Mouse (Mus musculus) cerebellum, adult 2 months (tissue): ENCODE results near the gene Rtn4r. TPM values are rescaled to one million over a fixed set of nuclear protein-coding genes. Genes with fewer than 3 reads are reported as not detected.
"Not testable (repeated sequence)": the region's sequence is repeated elsewhere in the genome, so short reads cannot be mapped to it uniquely, and the experiment has no call there.

Experiments
- DNase-seq, 2 experiments: peaks; one replicate each; pipeline ENCODE4 v3.0.0; 2021
- H3K27ac ChIP-seq: fragments of 200-500 bp; 2 replicates; pipeline ENCODE4 v1.5.1; 2012; ENCODE audit warnings: low read length, control low read depth, inconsistent platforms; ENCODE audit not compliant: insufficient read depth
- H3K27me3 ChIP-seq: fragments of 200-500 bp; 2 replicates; pipeline ENCODE4 v1.6.1; 2012; ENCODE audit warnings: inconsistent platforms, mild to moderate bottlenecking, low read length, moderate library complexity; ENCODE audit not compliant: control insufficient read depth, insufficient read depth
- H3K4me1 ChIP-seq: fragments of 200-500 bp; 2 replicates; pipeline ENCODE4 v1.6.1; 2011; ENCODE audit warnings: low read length; ENCODE audit not compliant: control insufficient read depth, insufficient read depth
- H3K4me3 ChIP-seq: fragments of 200-500 bp; replicated peaks from 2 replicates; pipeline ENCODE3; 2011; ENCODE audit warnings: mild to moderate bottlenecking, low read depth, low read length, control low read depth; ENCODE audit not compliant: insufficient read depth
- CTCF ChIP-seq: fragments of 200-500 bp; IDR thresholded peaks from 2 replicates; pipeline ENCODE4 v1.5.1; 2011; ENCODE audit warnings: low read depth, mild to moderate bottlenecking, control low read depth, low read length, moderate library complexity, borderline replicate concordance; ENCODE audit not compliant: insufficient read depth
- POLR2A ChIP-seq: fragments of 200-500 bp; IDR thresholded peaks from 2 replicates; pipeline ENCODE4 v1.6.1; 2011; ENCODE audit warnings: low read length, control low read depth, borderline replicate concordance; ENCODE audit not compliant: insufficient read depth
- WGBS: fragments of 180-500 bp; shearing (Covaris S2); methylation state at CpG from one replicate; pipeline ENCODE4 v1.1.7; 2018; 5-methylcytosine and 5-hydroxymethylcytosine counted together
- polyA plus RNA-seq: library from polyadenylated mRNA; depleted of rRNA; stranded (reverse); fragments of >200 nt; gene quantifications from 2 replicates; pipeline ENCODE4 v1.2.3, GENCODE M21; 2012; rRNA removed

Gene Rtn4r
- polyA plus RNA-seq, 1 experiment, result 82.9 TPM

DNA sequence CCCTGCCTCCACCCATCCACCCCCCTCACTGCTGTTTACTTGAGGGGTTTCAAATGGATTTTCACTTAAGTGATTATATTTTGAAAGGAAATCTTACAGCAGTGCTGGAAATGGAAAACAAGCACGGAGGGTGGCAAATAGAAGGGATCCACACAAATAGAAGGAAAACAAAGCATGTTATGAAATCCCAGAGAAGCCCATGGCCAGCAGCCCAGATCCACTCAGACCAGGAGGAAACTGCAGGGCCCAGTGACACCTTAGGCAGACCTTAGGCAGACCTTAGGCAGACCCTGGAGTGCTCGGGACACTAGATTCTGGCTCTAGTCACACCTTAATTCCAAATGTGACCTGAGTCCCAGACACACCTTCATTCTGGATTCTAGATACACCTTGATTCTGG lies 63.6 kb downstream of the Rtn4r start:
- DNase-seq, result no peak
- H3K27ac ChIP-seq, result no peak overlapping the region
- 81% methylated on average over 2 of the region's 2 CpGs for WGBS
- no peak for TF ChIP-seq POLR2A
- no peak for TF ChIP-seq CTCF
- no peaks in the 10 kb centered on the region for H3K27me3 ChIP-seq
- no peak overlapping the region for H3K4me3 ChIP-seq
- peaks cover 12% of the 10 kb centered on the region for H3K4me1 ChIP-seq

DNA sequence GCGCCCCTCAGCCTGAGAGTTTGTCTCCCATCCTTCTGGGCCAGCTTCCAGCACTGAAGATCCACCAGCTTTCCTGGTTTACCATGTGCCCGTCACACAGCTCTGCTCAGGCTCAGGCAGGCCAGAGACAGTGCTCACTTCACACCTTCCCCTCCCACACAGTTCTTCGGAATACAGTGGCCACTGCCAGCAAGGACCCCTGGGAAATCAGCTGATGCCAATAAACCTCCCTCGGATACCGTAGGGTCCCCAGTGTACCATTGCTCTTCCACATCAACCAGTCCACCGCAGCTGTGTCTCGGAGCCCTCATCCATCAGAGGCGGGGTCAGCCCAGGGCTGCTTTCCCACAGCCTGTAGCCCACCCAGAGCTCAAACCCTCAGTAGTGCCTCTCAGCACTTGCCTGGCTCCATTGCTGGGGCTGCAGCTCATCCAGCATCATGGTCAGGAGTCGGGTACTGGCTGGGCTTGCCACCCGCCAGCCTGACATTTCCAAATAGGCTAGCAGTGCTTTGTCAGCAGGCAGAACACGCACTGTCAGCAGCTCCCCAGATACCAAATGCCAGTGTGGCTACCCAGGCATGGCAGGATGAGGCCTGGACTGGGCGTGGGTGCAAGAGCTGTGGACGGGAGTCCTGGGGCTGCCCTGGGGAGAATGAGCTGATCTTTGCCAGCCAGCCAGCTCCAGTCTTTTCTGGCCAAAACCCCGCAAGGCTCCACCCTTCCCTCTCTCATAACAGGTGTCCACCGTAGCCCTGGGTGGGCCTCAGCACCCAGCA lies 67.0 kb downstream of the Rtn4r start:
- no peak overlapping the region for H3K4me3 ChIP-seq
- H3K27me3 ChIP-seq, result no peaks in the 10 kb centered on the region
- no peak for DNase-seq
- TF ChIP-seq CTCF, result no peak
- TF ChIP-seq POLR2A, result no peak
- 37% methylated on average over 15 of the region's 15 CpGs for WGBS
- peaks cover 12% of the 10 kb centered on the region for H3K4me1 ChIP-seq
- H3K27ac ChIP-seq, result no peak overlapping the region

DNA sequence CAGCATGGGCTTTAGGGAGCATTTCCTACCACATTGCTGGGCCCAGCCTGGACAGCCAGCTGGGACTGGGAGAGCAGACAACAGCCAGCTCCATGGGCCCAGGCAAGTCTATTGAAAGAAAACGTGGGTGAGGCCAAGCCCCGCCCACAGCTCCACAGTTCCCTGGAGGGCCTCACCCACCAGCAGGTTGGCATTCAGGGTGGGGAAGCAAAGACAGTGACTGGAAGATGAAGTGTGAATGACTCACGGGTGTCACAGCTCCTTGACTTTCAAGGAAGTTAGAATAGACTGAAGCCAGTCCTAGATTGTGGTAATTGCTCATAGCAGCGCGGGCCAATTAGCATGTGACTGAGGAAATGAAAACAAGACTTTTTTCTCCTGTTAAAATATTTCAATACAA lies 67.6 kb downstream of the Rtn4r start:
- Histone ChIP-seq H3K4me1 (peaks cover 12% of the 10 kb centered on the region), H3K27me3 (no peaks in the 10 kb centered on the region), H3K4me3 (no peak overlapping the region), H3K27ac (no peak overlapping the region)
- WGBS, result 67% methylated on average over 5 of the region's 5 CpGs
- no peak for DNase-seq
- no peak for TF ChIP-seq CTCF
- TF ChIP-seq POLR2A, result no peak

DNA sequence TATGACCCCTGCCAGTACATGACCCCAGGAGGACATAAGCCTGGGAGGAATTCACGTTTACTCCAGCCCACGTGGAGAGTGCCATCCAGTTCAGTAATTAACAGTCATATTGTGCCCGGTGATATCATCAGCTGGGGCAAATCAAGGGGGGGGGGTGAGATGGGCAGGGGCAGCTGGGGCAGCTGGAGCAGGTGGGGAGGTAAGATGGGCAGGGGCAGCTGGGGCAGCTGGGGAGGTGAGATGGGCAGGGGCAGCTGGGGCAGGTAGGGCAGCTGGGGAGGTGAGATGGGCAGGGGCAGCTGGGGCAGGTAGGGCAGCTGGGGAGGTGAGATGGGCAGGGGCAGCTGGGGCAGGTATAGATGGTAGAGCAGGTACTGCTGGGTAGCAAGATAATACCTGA lies 68.1 kb downstream of the Rtn4r start:
- H3K4me1 ChIP-seq, result peaks cover 12% of the 10 kb centered on the region
- H3K27me3 ChIP-seq, H3K4me3 ChIP-seq, DNase-seq, H3K27ac ChIP-seq: not testable (repeated sequence)
- 43% methylated on average over 3 of the region's 3 CpGs for WGBS

DNA sequence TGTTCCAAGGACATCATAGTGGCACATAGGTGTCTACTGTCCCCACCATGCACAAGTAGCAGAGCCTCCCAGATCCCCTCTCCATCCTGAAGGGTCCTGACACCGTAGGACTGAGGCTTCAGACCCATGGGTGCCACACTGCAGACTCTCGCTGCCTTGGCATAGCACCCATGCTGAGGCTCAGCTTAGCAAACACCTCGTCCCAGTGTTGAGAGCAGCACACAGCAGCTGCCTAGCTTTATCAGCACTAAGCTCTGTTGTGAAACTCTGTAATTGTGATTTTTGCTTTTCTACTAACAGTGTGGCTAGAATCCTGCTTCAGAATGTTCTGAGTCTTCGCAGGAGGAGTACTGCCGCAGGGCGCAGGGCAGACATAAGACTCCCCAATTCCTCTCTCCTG lies 70.4 kb downstream of the Rtn4r start:
- Histone ChIP-seq H3K4me1 (peaks cover 12% of the 10 kb centered on the region), H3K27ac (no peak overlapping the region), H3K4me3 (no peak overlapping the region), H3K27me3 (no peaks in the 10 kb centered on the region)
- 88% methylated on average over 6 of the region's 6 CpGs for WGBS
- DNase-seq, result no peak
- TF ChIP-seq POLR2A, result no peak
- no peak for TF ChIP-seq CTCF

DNA sequence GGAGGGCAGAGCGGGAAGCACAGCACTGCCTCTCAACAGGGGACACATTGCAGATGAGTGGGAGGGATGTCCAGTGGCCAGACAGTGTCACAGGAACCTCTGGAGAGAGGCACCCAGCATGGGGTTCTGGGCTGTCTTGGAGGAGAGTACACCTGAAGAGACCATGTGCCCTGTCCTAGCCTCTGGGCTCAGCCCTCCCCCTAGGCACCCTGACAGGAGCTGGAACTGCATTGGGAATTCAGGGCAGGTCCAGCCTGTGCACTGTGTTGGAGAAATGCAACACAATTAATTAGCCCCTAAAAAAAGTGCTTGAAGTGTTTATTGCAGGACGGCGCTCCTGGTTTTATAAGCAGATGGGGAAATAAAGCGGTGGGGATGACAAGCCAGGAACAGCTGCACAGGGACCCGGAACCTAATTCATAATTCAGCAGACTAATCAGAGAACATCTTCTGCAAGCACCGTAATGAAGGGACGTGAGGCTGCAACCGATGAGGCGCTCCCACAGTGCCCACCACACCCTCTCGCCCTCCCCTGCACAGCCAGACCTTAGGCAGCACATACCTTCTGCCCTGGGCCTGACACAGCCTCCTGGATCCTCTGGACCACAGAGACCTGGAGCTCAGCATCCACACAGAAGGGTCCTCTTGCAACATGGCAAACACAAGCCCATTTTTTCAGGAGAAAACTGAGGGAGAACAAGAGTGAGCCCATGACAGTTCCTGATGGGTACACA lies 71.1 kb downstream of the Rtn4r start:
- 67% methylated on average over 10 of the region's 10 CpGs for WGBS
- no peak for DNase-seq
- H3K4me1 ChIP-seq, result peaks cover 12% of the 10 kb centered on the region
- no peaks in the 10 kb centered on the region for H3K27me3 ChIP-seq
- no peak overlapping the region for H3K4me3 ChIP-seq
- H3K27ac ChIP-seq, result no peak overlapping the region
- TF ChIP-seq POLR2A, result no peak
- TF ChIP-seq CTCF, result no peak

DNA sequence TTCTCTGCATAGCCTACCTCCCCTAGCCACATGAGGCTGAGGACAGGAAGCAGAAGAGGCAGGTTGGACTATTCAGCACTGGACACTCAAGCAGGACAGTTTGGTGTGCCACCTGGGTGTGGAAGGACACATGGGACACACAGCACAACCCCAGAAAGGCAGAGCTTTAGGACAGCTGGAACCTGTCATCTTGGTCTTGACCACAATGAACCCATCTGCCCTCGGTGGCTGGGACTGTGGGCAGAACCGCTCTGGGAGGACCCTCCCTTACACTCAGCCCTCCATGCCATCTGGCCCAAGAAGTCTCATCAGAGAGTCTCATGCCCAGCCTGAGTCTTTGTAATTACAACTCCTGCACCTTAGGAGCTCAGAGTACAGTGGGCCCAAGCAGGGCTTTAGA lies 72.6 kb downstream of the Rtn4r start:
- H3K4me1 ChIP-seq, result peaks cover under 1% of the 10 kb centered on the region; the same call in 1 of the 2 replicates
- no peaks in the 10 kb centered on the region for H3K27me3 ChIP-seq
- TF ChIP-seq POLR2A (no peak), CTCF (no peak)
- H3K4me3 ChIP-seq, result no peak overlapping the region
- H3K27ac ChIP-seq, result no peak overlapping the region
- no peak for DNase-seq
- WGBS, result 40% methylated on average over 2 of the region's 2 CpGs

DNA sequence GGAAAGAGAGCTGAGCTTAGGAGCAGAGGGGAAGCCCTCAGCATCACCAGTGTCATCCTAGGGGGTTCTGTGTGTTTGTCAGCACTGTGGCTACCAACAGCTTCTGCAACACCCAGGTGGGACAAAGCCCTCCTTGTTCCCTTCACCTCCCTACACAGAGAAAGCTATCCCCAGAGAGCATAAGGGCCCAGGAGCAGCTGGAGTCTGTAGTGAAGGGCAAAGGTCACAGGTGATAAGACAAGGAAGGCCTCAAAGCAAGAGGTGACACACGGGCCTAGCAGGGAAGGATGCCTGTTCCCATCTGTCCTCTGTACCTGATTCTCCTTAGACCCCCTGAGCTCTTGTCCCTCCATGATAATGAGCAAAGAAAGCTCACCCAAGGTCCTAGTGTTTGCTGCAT lies 74.2 kb downstream of the Rtn4r start:
- 76% methylated on average over 1 of the region's 1 CpGs for WGBS
- no peak for DNase-seq

More for the DNA sequence above, 74.2 kb downstream of the Rtn4r start:
- Histone ChIP-seq H3K27ac (no peak overlapping the region), H3K4me1 (peaks cover 3% of the 10 kb centered on the region; the same call in 1 of the 2 replicates), H3K4me3 (no peak overlapping the region), H3K27me3 (no peaks in the 10 kb centered on the region)
- no peak for TF ChIP-seq CTCF
- no peak for TF ChIP-seq POLR2A

Other genes starting within 250 kb of the Rtn4r start
- gene Gm20518, start 236.0 kb upstream of the Rtn4r start, polyA plus RNA-seq, result 9.1 and 9.2 TPM in 2 replicates
- gene Tssk1, start 233.4 kb upstream of the Rtn4r start, polyA plus RNA-seq, result 0.08 and 0.11 TPM in 2 replicates
- 145 and 162 TPM in 2 replicates for gene Dgcr2, start 229.1 kb upstream of the Rtn4r start, polyA plus RNA-seq
- not detected in 2 replicates for gene Tssk2, start 229.0 kb upstream of the Rtn4r start, polyA plus RNA-seq
- 41.5 and 41.7 TPM in 2 replicates for gene Ess2, start 216.3 kb upstream of the Rtn4r start, polyA plus RNA-seq
- gene Gsc2, start 212.6 kb upstream of the Rtn4r start, polyA plus RNA-seq, result not detected in 2 replicates
- 64.4 and 76.5 TPM in 2 replicates for gene Slc25a1, start 199.4 kb upstream of the Rtn4r start, polyA plus RNA-seq
- gene Vpreb2, start 147.2 kb upstream of the Rtn4r start, polyA plus RNA-seq, result not detected in 2 replicates
- gene Dgcr6, start 74.8 kb upstream of the Rtn4r start, polyA plus RNA-seq, result 102 and 104 TPM in 2 replicates
- gene Prodh, start 37.4 kb upstream of the Rtn4r start, polyA plus RNA-seq, result 45.1 and 55.8 TPM in 2 replicates
- gene Ccdc188, start 90.2 kb downstream of the Rtn4r start, polyA plus RNA-seq, result not detected in 2 replicates
- gene Zdhhc8, start 107.5 kb downstream of the Rtn4r start, polyA plus RNA-seq, result 74.0 and 85.3 TPM in 2 replicates
- 96.0 and 99.5 TPM in 2 replicates for gene Trmt2a, start 121.0 kb downstream of the Rtn4r start, polyA plus RNA-seq
- gene Ranbp1, start 121.1 kb downstream of the Rtn4r start, polyA plus RNA-seq, result 96.2 and 104 TPM in 2 replicates
- 0.47 TPM in 1 of 2 replicates, not detected in the other for gene Gm49776, start 130.7 kb downstream of the Rtn4r start, polyA plus RNA-seq
- gene Dgcr8, start 161.6 kb downstream of the Rtn4r start, polyA plus RNA-seq, result 56.0 and 57.7 TPM in 2 replicates
- gene Tango2, start 220.5 kb downstream of the Rtn4r start, polyA plus RNA-seq, result 202 and 210 TPM in 2 replicates
- 34.7 and 38.7 TPM in 2 replicates for gene Arvcf, start 220.5 kb downstream of the Rtn4r start, polyA plus RNA-seq